Mouse (Mus musculus) thymus, adult 2 months (tissue): ENCODE results near the gene Lrba. TPM values are rescaled to one million over a fixed set of nuclear protein-coding genes. Genes with fewer than 3 reads are reported as not detected.

Source experiments
- DNase-seq: peaks from one replicate; pipeline ENCODE4 v3.0.0; 2021
- H3K27ac ChIP-seq: fragments of 200-500 bp; 2 replicates; pipeline ENCODE4 v1.5.1; 2012; ENCODE audit warnings: low read length, control low read depth; ENCODE audit not compliant: control insufficient read depth, insufficient read depth
- H3K27me3 ChIP-seq: fragments of 200-500 bp; 2 replicates; pipeline ENCODE4 v1.6.1; 2012; ENCODE audit warnings: mild to moderate bottlenecking, low read length, moderate library complexity, mixed read lengths; ENCODE audit not compliant: control insufficient read depth, insufficient read depth
- H3K36me3 ChIP-seq: fragments of 200-500 bp; 2 replicates; pipeline ENCODE4 v1.6.1; 2012; ENCODE audit warnings: mild to moderate bottlenecking, low read length, moderate library complexity; ENCODE audit not compliant: control insufficient read depth, insufficient read depth
- H3K4me1 ChIP-seq: fragments of 200-500 bp; replicated peaks from 2 replicates; pipeline ENCODE4 v1.6.1; 2012; ENCODE audit warnings: low read length; ENCODE audit not compliant: control insufficient read depth, insufficient read depth
- H3K4me3 ChIP-seq: fragments of 200-500 bp; 2 replicates; pipeline ENCODE4 v1.5.1; 2012; ENCODE audit warnings: mild to moderate bottlenecking, low read length, control low read depth, moderate library complexity; ENCODE audit not compliant: control insufficient read depth, insufficient read depth
- CTCF ChIP-seq: fragments of 200-500 bp; IDR thresholded peaks from 2 replicates; pipeline ENCODE4 v1.5.1; 2012; ENCODE audit warnings: mild to moderate bottlenecking, control low read depth, low read length, moderate library complexity, borderline replicate concordance; ENCODE audit not compliant: control insufficient read depth, poor library complexity, insufficient read depth; ENCODE audit errors: extremely low read depth
- POLR2A ChIP-seq: fragments of 200-500 bp; IDR thresholded peaks from 2 replicates; pipeline ENCODE4 v1.6.1; 2012; ENCODE audit warnings: mild to moderate bottlenecking, low read length, control low read depth, moderate library complexity; ENCODE audit not compliant: control insufficient read depth, poor library complexity, insufficient read depth; ENCODE audit errors: extremely low read depth
- WGBS: fragments of 180-500 bp; shearing (Covaris S2); methylation state at CpG from one replicate; pipeline ENCODE4 v1.1.7; 2018; 5-methylcytosine and 5-hydroxymethylcytosine counted together
- polyA plus RNA-seq: library from polyadenylated mRNA; depleted of rRNA; stranded (reverse); fragments of >200 nt; gene quantifications from 2 replicates; pipeline ENCODE4 v1.2.3, GENCODE M21; 2012

The Lrba gene
- polyA plus RNA-seq, 1 experiment = 14.5 TPM

DNA sequence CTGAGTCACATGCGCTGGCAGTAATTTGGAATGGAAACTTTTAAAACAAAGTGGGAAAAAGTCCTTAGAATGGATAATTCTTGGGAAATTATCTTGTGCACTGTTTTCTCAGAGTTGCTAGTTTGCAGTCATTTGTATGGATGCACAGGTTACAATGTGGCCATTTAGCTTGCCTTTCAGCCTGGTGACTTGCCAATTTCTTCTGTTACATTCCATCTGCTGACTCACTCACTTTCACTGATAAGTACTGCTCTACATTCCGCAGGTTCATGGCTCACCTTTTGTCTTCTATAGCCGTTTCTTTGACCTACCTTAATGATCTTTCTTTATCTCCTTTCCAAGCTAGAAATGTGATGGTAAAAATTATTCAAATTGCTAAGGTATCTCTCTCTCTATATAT is 28.6 kb downstream of the Lrba start:
- DNase-seq = no peak
- WGBS = 92% methylated on average over 3 of the region's 3 CpGs
- Histone ChIP-seq H3K4me1 (no peaks in the 10 kb centered on the region), H3K27me3 (no peaks in the 10 kb centered on the region), H3K27ac (no peak overlapping the region), H3K4me3 (no peak overlapping the region), H3K36me3 (no peaks in the 10 kb centered on the region)
- TF ChIP-seq CTCF (no peak), POLR2A (no peak)

DNA sequence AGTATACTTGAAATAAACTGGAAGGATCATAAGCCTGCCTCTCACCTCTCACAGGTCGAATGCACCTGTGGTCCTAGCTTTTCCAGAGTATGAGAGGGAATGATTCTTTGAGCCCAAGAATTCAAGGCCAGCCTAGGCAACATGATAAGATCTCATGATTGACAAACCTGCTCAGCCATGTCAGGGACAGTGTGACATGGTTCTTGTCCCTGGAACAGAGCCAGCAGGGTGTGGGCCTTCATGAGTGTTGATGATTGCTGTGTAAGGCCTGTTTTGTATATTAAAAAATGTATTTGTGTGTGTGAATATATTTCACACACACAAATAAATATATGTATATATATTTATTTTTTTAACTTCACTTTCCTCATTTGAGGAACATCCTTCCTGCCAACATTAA is 29.3 kb downstream of the Lrba start:
- DNase-seq = no peak
- Histone ChIP-seq H3K36me3 (no peaks in the 10 kb centered on the region), H3K4me3 (no peak overlapping the region), H3K27me3 (no peaks in the 10 kb centered on the region), H3K4me1 (no peaks in the 10 kb centered on the region), H3K27ac (no peak overlapping the region)
- no peak for TF ChIP-seq CTCF
- TF ChIP-seq POLR2A = no peak
- 88% methylated on average over 1 of the region's 1 CpGs for WGBS

DNA sequence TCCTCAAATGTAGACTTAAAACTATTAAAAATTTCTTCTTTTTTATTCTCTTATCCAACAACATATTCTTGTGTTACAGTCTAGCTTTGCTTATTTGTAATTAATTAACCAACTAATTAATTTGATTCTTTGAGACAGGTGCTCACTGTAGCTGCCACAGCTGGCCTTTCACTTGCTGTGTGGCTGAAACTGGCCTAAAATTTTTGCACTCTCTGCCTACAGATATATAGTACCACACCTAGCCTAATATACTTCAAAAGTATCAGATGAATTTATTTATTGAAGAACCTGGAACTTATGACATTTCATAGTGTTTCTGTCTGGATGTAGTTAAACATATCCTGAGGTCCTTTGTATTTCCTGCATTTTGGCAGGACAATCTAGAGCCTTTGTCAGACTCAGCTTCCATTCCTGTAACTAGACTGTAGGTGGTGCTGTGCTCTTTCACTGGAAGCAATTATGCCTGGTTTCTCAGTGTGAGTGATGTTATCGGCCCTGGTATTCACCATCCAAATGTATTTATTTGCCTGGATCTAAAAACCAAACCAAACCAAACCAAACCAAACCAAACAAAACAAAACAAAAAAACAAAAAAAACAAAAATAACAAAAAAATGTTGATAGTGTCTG is 43.7 kb downstream of the Lrba start:
- TF ChIP-seq CTCF (no peak), POLR2A (no peak)
- DNase-seq = peak; percentile 26
- H3K36me3 ChIP-seq = no peaks in the 10 kb centered on the region
- 33% methylated on average over 1 of the region's 1 CpGs for WGBS
- H3K4me1 ChIP-seq = no peaks in the 10 kb centered on the region
- H3K4me3 ChIP-seq = no peak overlapping the region
- H3K27ac ChIP-seq = no peak overlapping the region
- no peaks in the 10 kb centered on the region for H3K27me3 ChIP-seq

DNA sequence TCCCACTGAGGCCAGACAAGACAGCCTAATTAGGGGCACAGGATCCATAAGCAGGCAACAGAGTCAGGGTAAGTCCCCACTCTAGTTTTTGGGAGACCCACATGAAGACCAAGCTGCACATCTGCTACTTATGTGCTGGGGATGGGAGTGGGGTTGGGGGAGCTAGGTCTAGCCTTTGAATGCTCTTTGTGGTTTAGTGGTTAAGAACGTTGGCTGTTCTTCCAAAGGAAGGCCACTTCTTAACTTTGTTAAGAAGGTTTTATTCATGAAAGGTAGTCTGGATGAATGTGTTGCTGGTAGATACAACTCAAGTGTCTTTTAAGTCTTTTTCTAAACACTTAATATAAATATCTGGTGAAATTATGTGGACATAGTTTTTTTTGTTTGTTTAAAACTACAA is 51.2 kb downstream of the Lrba start:
- Histone ChIP-seq H3K4me3 (no peak overlapping the region), H3K4me1 (0 out of 2 replicates have a peak, but pooled peaks cover 3% of the 10 kb centered on the region), H3K36me3 (no peaks in the 10 kb centered on the region), H3K27me3 (no peaks in the 10 kb centered on the region), H3K27ac (no peak overlapping the region)
- WGBS = 7% methylated on average over 1 of the region's 1 CpGs
- TF ChIP-seq POLR2A = no peak
- no peak for TF ChIP-seq CTCF
- no peak for DNase-seq

DNA sequence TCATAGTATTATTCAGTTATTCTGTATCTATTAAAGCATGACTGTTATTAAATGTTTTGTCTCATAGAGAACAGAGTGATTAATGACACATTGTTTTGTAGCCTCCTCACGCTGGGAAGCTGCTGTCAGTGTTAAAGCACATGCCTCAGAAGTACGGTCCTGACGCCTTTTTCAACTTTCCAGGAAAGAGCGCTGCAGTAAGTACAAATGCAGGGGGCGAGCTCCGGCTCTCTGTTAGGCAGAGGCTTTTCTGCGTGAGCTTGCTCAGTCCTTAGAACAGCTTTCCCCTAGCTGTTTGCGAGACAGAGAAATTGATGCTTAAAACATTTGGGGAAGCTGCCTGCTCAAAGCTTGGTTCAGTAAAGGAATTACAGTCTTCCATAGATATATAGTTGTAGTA is 66.8 kb downstream of the Lrba start:
- Histone ChIP-seq H3K27me3 (no peaks in the 10 kb centered on the region), H3K27ac (no peak overlapping the region), H3K4me1 (no peaks in the 10 kb centered on the region), H3K36me3 (peaks cover 3% of the 10 kb centered on the region; the same call in 1 of the 2 replicates), H3K4me3 (no peak overlapping the region)
- no peak for TF ChIP-seq CTCF
- TF ChIP-seq POLR2A = no peak
- DNase-seq = no peak
- WGBS = 97% methylated on average over 8 of the region's 8 CpGs

GRCm38 (mm10) chr3:86294866-86295265 is 70.4 kb downstream of the Lrba start:
- Histone ChIP-seq H3K36me3 (peaks cover 3% of the 10 kb centered on the region; the same call in 1 of the 2 replicates), H3K4me1 (no peaks in the 10 kb centered on the region), H3K27me3 (no peaks in the 10 kb centered on the region), H3K27ac (no peak overlapping the region), H3K4me3 (no peak overlapping the region)
- no peak for TF ChIP-seq CTCF
- TF ChIP-seq POLR2A = no peak
- 96% methylated on average over 1 of the region's 1 CpGs for WGBS
- no peak for DNase-seq

GRCm38 (mm10) chr3:86296214-86296613 is 71.7 kb downstream of the Lrba start:
- WGBS = 82% methylated on average over 8 of the region's 8 CpGs

More at GRCm38 (mm10) chr3:86296214-86296613, 71.7 kb downstream of the Lrba start:
- H3K4me1 ChIP-seq = no peaks in the 10 kb centered on the region
- H3K27ac ChIP-seq = no peak overlapping the region
- no peak for DNase-seq
- no peaks in the 10 kb centered on the region for H3K27me3 ChIP-seq
- peaks cover 3% of the 10 kb centered on the region; the same call in 1 of the 2 replicates for H3K36me3 ChIP-seq
- no peak overlapping the region for H3K4me3 ChIP-seq
- TF ChIP-seq POLR2A (no peak), CTCF (no peak)
